Mouse (Mus musculus) lung, postnatal 36 days (tissue): Measurements from ENCODE around the gene Onecut3.
A peak's percentile ranks its signal among the peaks of the same experiment; 100 is the strongest.

Experiments
- DNase-seq: peaks from one replicate; pipeline ENCODE4 v3.0.0; 2022; ENCODE audit warnings: mixed read lengths

Gene Onecut3

GRCm38 (mm10) chr10:80494732-80495131 lies at the start of gene Onecut3:
Gene Onecut3 (plus strand): TSS chr10:80494835.
- peak; percentile 52 for DNase-seq

GRCm38 (mm10) chr10:80445052-80445451 lies 49.6 kb upstream of the Onecut3 start:
- no peak for DNase-seq

- DNase-seq = peak; percentile 91
These were observed 48.6 kb upstream of the Onecut3 start for GRCm38 (mm10) chr10:80445898-80446601.

- DNase-seq = no peak
These were observed 44.0 kb upstream of the Onecut3 start for GRCm38 (mm10) chr10:80450599-80450998.

- DNase-seq = no peak
These were observed 41.0 kb upstream of the Onecut3 start for GRCm38 (mm10) chr10:80453601-80454000.

GRCm38 (mm10) chr10:80454781-80455180 lies 39.9 kb upstream of the Onecut3 start:
- DNase-seq = no peak

GRCm38 (mm10) chr10:80455697-80456096 lies 38.9 kb upstream of the Onecut3 start:
- DNase-seq = no peak

- DNase-seq = no peak
These were observed 35.4 kb upstream of the Onecut3 start for GRCm38 (mm10) chr10:80459236-80459635.

- no peak for DNase-seq
These were observed 35.0 kb upstream of the Onecut3 start for GRCm38 (mm10) chr10:80459671-80460070.

- no peak for DNase-seq
These were observed 34.3 kb upstream of the Onecut3 start for GRCm38 (mm10) chr10:80460324-80460723.

- no peak for DNase-seq
These were observed 33.3 kb upstream of the Onecut3 start for GRCm38 (mm10) chr10:80461346-80461745.

GRCm38 (mm10) chr10:80464381-80465035 lies 30.1 kb upstream of the Onecut3 start:
- peak; percentile 39 for DNase-seq

GRCm38 (mm10) chr10:80465066-80465465 lies 29.6 kb upstream of the Onecut3 start:
- DNase-seq = no peak

- DNase-seq = peak; percentile 90
These were observed 19.2 kb upstream of the Onecut3 start for GRCm38 (mm10) chr10:80475290-80475959.

- DNase-seq = no peak
These were observed 16.1 kb upstream of the Onecut3 start for GRCm38 (mm10) chr10:80478531-80478930.

- DNase-seq = no peak
These were observed 13.6 kb upstream of the Onecut3 start for GRCm38 (mm10) chr10:80481002-80481401.

GRCm38 (mm10) chr10:80486862-80487379 lies 7.7 kb upstream of the Onecut3 start:
- DNase-seq = peak; percentile 20

GRCm38 (mm10) chr10:80490051-80490450 lies 4.6 kb upstream of the Onecut3 start:
- peak; percentile 73 for DNase-seq

GRCm38 (mm10) chr10:80495901-80496300 lies 1.3 kb downstream of the Onecut3 start:
- no peak for DNase-seq

GRCm38 (mm10) chr10:80496421-80496820 lies 1.8 kb downstream of the Onecut3 start:
- DNase-seq = no peak

- DNase-seq = no peak
These were observed 7.7 kb downstream of the Onecut3 start for GRCm38 (mm10) chr10:80502291-80502690.

GRCm38 (mm10) chr10:80502819-80503314 lies 8.2 kb downstream of the Onecut3 start:
- DNase-seq = no peak

GRCm38 (mm10) chr10:80503599-80504220 lies 9.1 kb downstream of the Onecut3 start:
- peak; percentile 81 for DNase-seq
